Mouse (Mus musculus) neural tube, embryonic 13.5 days (tissue): ENCODE data around the gene Hivep2. TPM values are rescaled to one million over a fixed set of nuclear protein-coding genes. Genes with fewer than 3 reads are reported as not detected.

Experiments
- ATAC-seq: fragments of 200-750 bp; cut with Nextera tagmentation; 2 replicates; pipeline ENCODE4 v1.8.0; 2017; ENCODE audit warnings: low read depth, mild to moderate bottlenecking, moderate TSS enrichment, moderate library complexity
- H3K27ac ChIP-seq: fragments of 300-500 bp; sonication (generic); replicated peaks from 2 replicates; pipeline ENCODE4 v1.5.1; 2015; ENCODE audit warnings: moderate library complexity, mild to moderate bottlenecking, inconsistent platforms
- H3K27me3 ChIP-seq: fragments of 300-500 bp; sonication (generic); 2 replicates; pipeline ENCODE4 v1.6.1; 2015; ENCODE audit warnings: mild to moderate bottlenecking, inconsistent platforms
- H3K36me3 ChIP-seq: fragments of 300-500 bp; sonication (generic); 2 replicates; pipeline ENCODE4 v1.6.1; 2015; ENCODE audit warnings: mild to moderate bottlenecking, inconsistent platforms
- H3K4me1 ChIP-seq: fragments of 300-500 bp; sonication (generic); replicated peaks from 2 replicates; pipeline ENCODE4 v1.6.1; 2015; ENCODE audit warnings: inconsistent platforms
- H3K4me2 ChIP-seq: fragments of 300-500 bp; sonication (generic); 2 replicates; pipeline ENCODE4 v1.6.1; 2015; ENCODE audit warnings: inconsistent platforms, mild to moderate bottlenecking, moderate library complexity
- H3K4me3 ChIP-seq: fragments of 300-500 bp; sonication (generic); 2 replicates; pipeline ENCODE4 v1.5.1; 2015; ENCODE audit warnings: mild to moderate bottlenecking, inconsistent platforms
- H3K9ac ChIP-seq: fragments of 300-500 bp; sonication (generic); 2 replicates; pipeline ENCODE4 v1.6.1; 2015; ENCODE audit warnings: moderate library complexity, mild to moderate bottlenecking, inconsistent platforms
- H3K9me3 ChIP-seq: fragments of 300-500 bp; sonication (generic); 2 replicates; pipeline ENCODE4 v1.6.1; 2016; ENCODE audit warnings: inconsistent platforms
- WGBS: fragments of 180-500 bp; shearing (Covaris S2); methylation state at CpG from one replicate; pipeline ENCODE4 v1.1.7; 2015; 5-methylcytosine and 5-hydroxymethylcytosine counted together
- polyA plus RNA-seq: library from polyadenylated mRNA; unstranded; fragments of >200 nt; fragmentation: Nextera tagmentation; extraction: Ambion mirVana; gene quantifications from 2 replicates; pipeline ENCODE4 v1.2.1, GENCODE M21; 2015

The Hivep2 gene
- polyA plus RNA-seq: 8.6 and 9.5 TPM in 2 replicates

DNA sequence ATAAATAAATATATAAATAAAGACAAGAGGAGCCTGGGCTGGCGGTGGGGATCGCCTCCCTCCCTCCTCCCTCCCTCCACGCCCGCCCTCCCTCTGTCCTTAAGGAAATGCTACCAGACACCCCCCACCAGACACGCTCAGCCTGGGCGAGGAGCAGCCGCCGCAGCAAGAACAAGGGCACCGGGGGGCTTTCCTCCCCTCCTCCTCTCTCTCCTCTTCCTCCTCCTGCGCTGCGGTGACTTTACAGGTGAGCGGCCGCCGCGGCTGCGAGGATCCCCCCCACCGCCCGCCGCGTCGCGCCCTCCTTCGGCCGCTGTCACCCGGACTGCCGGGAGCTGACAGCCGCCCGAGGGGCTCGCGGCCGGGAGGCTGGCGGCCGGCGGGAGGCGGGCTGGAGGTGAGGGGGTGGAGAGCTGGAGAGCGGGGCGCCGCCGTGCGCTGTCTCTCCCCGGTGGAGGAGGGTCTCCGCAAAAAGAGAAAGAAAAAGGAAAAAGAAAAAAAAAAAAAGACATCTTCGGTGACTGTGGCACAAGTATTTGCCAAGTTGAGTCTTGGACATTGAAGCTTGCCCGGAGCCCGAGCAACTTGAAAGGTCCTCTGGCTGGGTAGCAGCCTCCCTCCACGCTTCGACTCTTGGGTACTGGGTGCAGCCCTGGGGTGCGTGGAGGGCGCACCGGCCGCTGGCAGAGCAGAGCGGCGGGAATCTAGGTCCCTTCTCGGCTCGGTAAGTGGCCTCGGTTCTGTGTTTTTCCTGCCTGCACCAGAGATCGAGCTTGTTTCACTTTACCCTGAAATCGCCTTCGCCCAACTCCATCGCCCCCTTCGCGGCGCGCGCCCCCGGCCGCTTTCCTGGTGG, at the start of gene Hivep2:
TSS of gene Hivep2 (plus strand) at position 102 of the 856 bp plus-strand sequence.
- Histone ChIP-seq H3K27me3 (no peaks in the 10 kb centered on the region; the same call in 1 of the 2 replicates), H3K4me2 (peak within 1 kb of the TSS; percentile 98), H3K9ac (peak within 1 kb of the TSS; percentile 94), H3K27ac (peak within 1 kb of the TSS; percentile 99), H3K4me1 (peaks cover 12% of the 10 kb centered on the region), H3K9me3 (no peaks in the 10 kb centered on the region), H3K36me3 (no peaks in the 10 kb centered on the region), H3K4me3 (peak within 1 kb of the TSS; percentile 84)
- under 1% methylated on average over 65 of the region's 67 CpGs for WGBS
- peak; percentile 47 for ATAC-seq

DNA sequence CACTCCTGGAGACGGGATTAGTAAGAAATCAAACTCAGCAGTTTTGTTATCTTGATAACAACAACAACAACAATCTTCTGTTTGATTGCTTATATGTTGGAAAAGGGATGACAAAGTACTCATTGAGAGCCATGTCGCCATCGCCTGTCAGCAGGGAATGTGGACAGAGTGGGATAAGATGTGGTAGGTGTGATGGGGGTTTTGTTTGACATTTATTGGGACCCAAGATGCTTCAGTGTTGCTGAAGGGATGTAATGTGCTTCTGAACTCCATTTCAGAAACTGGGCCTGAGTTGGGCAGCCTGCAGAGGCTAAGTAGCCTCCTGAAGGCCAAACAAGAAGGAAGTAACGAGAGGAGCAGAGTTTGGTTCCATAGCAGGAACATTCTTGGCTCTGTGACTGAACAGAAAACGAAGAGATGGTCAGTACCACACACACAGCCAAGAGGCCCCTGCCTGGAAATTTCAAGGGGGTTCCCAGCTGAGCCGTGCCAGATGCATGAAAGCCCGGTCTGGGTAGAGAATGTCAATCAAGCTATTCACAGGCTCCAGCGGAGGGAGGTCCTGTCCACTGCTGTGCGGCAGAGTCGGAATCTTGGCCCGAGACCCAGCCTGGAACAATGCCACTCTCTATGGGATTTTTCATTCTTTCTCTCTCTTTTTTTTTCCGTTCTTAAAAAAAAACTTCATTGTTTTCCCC, 49.1 kb upstream of the Hivep2 start:
- no peak overlapping the region for H3K9ac ChIP-seq
- peak overlapping the region; percentile 69 for H3K27ac ChIP-seq
- H3K4me2 ChIP-seq: no peak overlapping the region
- no peak overlapping the region for H3K4me3 ChIP-seq
- no peaks in the 10 kb centered on the region for H3K9me3 ChIP-seq
- WGBS: 27% methylated on average over 12 of the region's 12 CpGs
- ATAC-seq: peak; percentile 86
- peaks cover 10% of the 10 kb centered on the region for H3K4me1 ChIP-seq
- no peaks in the 10 kb centered on the region for H3K36me3 ChIP-seq
- H3K27me3 ChIP-seq: no peaks in the 10 kb centered on the region

DNA sequence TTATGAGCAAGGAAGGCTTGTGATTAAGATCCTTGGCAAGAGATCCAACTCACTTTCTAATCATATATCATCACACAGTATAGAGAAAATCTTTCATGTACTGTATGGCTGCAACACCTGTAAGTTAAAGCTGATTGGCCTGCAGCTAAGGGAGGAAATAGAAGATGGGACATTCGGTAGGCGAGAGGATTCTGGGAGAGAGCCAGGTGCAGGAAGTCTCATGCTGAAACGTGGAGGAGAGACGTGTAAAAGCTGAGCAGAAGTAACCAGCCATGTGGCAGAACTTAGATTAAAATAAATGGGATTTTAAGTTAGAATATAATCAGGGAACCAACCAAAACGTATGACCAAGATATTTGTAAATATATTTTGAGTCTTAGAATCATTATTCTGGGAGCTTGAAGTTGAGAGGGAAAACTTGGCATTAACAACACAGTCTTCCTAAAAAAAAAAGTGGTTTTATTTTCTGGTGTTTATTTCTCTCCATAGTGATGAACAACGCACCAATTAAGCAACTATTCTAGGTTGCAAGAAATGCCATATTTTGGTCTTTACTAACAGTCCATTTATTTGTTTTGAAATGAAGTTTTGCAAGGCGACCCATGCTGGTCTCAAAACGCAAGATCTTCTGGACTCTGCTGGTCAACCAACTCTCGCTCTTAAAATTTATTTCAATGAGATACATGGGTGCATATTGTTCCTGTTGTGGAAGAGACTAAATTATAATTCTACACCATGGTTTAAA, 44.1 kb upstream of the Hivep2 start:
- no peak for ATAC-seq
- peaks cover 3% of the 10 kb centered on the region for H3K4me1 ChIP-seq
- WGBS: 87% methylated on average over 9 of the region's 9 CpGs
- no peaks in the 10 kb centered on the region for H3K36me3 ChIP-seq
- no peak overlapping the region for H3K9ac ChIP-seq
- no peaks in the 10 kb centered on the region for H3K9me3 ChIP-seq
- no peaks in the 10 kb centered on the region for H3K27me3 ChIP-seq
- H3K4me2 ChIP-seq: no peak overlapping the region
- H3K27ac ChIP-seq: no peak overlapping the region
- H3K4me3 ChIP-seq: no peak overlapping the region

DNA sequence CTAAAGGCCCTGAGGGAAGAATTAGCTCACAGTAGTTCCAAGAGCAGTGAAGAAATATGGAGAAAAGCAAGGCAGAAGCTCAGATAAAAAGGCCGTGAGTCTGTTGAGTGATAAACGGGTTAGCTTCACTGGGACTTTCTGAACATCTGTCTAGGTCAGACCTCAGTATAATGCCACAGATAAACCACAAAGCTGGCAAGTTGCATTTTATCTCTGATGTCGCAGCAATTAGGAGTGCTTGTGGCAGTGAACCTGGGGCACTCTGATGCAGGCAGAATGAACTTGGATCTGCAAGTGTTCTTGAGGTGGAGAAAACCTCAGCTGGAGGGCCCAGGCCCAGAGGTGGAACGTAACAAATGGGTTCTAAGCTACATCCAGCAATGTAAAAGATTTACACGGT, 36.6 kb upstream of the Hivep2 start:
- Histone ChIP-seq H3K36me3 (no peaks in the 10 kb centered on the region), H3K4me3 (no peak overlapping the region), H3K27ac (no peak overlapping the region), H3K4me2 (no peak overlapping the region), H3K9me3 (no peaks in the 10 kb centered on the region), H3K9ac (no peak overlapping the region), H3K27me3 (no peaks in the 10 kb centered on the region), H3K4me1 (no peaks in the 10 kb centered on the region)
- WGBS: 79% methylated on average over 5 of the region's 5 CpGs
- ATAC-seq: no peak

DNA sequence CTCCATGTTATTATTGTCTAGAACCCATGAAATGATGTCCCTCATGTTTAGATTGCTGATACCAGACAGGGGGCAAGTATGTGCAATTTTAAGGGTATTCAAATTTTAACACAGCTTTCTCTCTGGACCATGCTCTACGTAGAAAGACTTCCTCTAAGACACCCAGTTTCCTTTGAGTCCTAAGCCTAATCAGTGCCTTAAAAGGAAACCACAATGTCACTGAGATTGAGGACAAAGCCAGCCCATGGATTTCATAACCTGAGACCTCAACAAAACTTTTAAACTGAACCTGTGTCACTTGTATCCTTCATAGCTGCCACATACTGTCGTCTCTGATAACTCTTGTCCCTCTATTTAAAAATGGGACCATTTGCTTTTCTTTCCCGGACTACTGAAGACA, 33.7 kb upstream of the Hivep2 start:
- Histone ChIP-seq H3K27me3 (no peaks in the 10 kb centered on the region), H3K9me3 (no peaks in the 10 kb centered on the region), H3K4me1 (no peaks in the 10 kb centered on the region), H3K4me3 (no peak overlapping the region), H3K9ac (no peak overlapping the region), H3K4me2 (no peak overlapping the region), H3K36me3 (no peaks in the 10 kb centered on the region), H3K27ac (no peak overlapping the region)
- ATAC-seq: no peak
- 84% methylated on average over 3 of the region's 3 CpGs for WGBS

DNA sequence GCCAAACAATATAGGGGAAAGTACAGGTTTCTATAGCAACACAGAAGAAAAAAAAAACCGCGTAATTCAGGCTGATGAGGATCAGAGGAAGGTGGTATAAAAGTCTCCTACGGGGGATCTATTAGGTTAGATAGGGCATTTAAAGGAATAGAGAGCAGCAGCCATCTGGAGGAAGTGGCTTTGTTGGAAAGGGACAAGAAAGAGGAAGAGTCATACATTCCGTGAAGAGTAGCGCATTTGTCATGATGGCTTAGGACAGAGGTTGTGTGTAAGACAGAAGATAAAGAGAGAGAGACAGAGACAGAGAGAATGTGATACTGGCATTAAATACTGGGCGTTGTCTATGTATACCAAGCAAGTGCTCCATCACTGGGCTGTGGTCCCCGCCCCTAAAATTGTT, 32.6 kb upstream of the Hivep2 start:
- H3K27ac ChIP-seq: no peak overlapping the region
- WGBS: 80% methylated on average over 7 of the region's 7 CpGs
- no peak overlapping the region for H3K4me3 ChIP-seq
- H3K4me2 ChIP-seq: no peak overlapping the region
- H3K9me3 ChIP-seq: no peaks in the 10 kb centered on the region
- H3K36me3 ChIP-seq: no peaks in the 10 kb centered on the region
- no peaks in the 10 kb centered on the region for H3K27me3 ChIP-seq
- no peak for ATAC-seq
- H3K4me1 ChIP-seq: no peaks in the 10 kb centered on the region
- H3K9ac ChIP-seq: no peak overlapping the region

DNA sequence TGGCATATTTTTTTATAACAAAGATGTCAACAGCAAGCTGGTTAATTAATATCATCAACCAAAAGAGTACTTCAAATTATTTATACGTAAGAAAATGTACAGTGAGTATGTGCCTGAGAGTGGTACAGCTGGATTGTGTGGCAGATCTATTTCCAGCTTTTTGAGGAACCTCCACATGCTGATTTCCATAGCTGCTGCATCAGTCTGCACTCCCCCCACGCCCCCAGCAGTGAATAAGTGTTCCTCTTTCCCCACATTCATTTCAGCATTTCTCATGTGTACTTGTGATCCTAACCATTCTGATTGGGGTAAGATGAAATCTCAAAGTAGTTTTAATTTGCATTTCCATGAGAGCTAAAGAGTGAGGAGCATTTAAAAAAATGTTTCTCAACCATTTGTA, 30.2 kb upstream of the Hivep2 start:
- H3K4me3 ChIP-seq: no peak overlapping the region
- H3K9ac ChIP-seq: no peak overlapping the region
- no peak overlapping the region for H3K27ac ChIP-seq
- no peak overlapping the region for H3K4me2 ChIP-seq
- H3K9me3 ChIP-seq: no peaks in the 10 kb centered on the region
- no peaks in the 10 kb centered on the region for H3K27me3 ChIP-seq
- WGBS: 73% methylated on average over 2 of the region's 2 CpGs
- H3K36me3 ChIP-seq: no peaks in the 10 kb centered on the region
- H3K4me1 ChIP-seq: no peaks in the 10 kb centered on the region
- ATAC-seq: no peak

DNA sequence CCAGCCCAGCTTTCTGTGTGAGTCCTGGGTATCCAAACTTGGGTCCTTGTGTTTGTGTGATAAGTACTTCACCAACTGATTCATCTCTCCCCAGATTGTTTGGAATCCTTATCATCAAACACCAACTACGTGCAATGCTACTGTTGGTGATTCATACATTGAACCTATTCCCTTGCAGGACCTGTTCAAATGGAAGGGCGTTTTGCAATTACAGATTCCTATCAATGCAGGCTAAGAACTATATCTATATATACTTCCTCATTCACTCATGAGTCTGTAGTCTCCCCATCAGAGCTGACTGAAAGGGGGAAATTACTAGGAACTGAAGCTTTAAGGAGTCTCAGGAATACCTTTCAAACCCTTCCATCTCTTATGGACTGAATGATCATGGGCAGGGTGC, 24.5 kb upstream of the Hivep2 start:
- H3K4me2 ChIP-seq: no peak overlapping the region

DNA sequence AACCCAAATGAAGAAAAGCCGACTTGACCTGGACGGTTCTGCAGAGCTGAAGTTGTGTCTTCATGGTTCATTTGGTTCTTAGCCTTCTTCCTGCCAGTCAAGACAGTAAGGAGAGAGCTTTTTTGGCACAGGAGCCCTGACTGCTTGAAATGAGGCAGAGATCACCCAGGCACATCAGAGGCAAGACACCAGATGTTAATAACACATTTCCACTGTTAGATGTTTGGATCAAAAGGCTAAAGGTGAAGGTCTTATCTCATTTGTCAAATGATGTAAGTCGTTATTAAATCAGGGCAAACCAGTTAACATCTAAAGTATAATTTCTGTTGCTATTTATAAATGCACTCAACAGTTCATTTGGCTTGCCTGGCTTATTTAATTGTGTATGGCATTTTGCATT, 22.2 kb upstream of the Hivep2 start:
- ATAC-seq: no peak
- Histone ChIP-seq H3K27me3 (no peaks in the 10 kb centered on the region), H3K9ac (no peak overlapping the region), H3K27ac (no peak overlapping the region), H3K4me1 (no peaks in the 10 kb centered on the region), H3K9me3 (no peaks in the 10 kb centered on the region), H3K36me3 (no peaks in the 10 kb centered on the region), H3K4me2 (no peak overlapping the region), H3K4me3 (no peak overlapping the region)
- 71% methylated on average over 3 of the region's 3 CpGs for WGBS

More for the DNA sequence above, 24.5 kb upstream of the Hivep2 start:
- 88% methylated on average over 2 of the region's 2 CpGs for WGBS
- H3K27me3 ChIP-seq: no peaks in the 10 kb centered on the region
- no peaks in the 10 kb centered on the region for H3K4me1 ChIP-seq
- H3K27ac ChIP-seq: no peak overlapping the region
- H3K9ac ChIP-seq: no peak overlapping the region
- no peak overlapping the region for H3K4me3 ChIP-seq
- no peaks in the 10 kb centered on the region for H3K36me3 ChIP-seq
- ATAC-seq: no peak
- no peaks in the 10 kb centered on the region for H3K9me3 ChIP-seq

DNA sequence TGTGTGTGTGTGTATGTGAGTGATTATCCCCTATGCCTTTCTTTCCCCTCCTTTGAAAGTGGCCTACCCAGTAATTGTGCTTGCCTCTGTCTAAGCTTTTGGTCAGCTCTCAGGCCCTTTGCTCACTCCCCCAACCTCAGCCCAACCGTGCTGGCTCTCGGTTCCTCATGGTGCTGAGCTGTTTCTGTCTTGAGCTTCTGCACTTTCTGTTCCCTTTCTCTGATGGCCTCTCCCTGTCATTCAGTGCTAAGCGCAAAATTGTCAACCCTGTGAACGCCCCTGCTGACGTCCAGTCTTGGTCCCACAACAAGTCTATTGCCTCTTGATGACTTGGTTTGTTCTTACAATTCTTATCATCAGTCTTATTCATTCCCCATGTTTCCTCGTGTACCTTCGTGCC, 19.4 kb upstream of the Hivep2 start:
- Histone ChIP-seq H3K4me1 (no peaks in the 10 kb centered on the region), H3K36me3 (no peaks in the 10 kb centered on the region), H3K27me3 (no peaks in the 10 kb centered on the region), H3K4me2 (no peak overlapping the region), H3K9ac (no peak overlapping the region), H3K27ac (no peak overlapping the region), H3K4me3 (no peak overlapping the region), H3K9me3 (no peaks in the 10 kb centered on the region)
- WGBS: 77% methylated on average over 7 of the region's 7 CpGs
- no peak for ATAC-seq

DNA sequence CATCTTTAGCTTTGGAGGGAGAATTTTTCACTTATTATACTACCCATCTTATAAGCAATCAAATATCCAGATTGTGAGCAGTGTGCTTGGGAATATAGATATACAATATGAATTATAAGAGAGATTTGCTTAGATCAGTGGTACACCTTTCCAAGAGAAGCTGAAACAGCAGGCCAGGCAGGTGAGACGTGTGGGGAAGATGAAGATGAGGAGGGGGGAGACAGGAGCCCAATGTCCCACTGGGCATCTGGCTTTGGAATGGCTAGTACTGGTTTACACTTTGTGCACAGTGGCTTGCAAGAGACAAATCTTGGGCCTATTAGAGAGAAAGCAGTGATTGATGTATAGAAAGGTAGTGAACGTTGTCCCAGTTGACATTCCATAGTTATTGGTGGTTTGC, 2.9 kb upstream of the Hivep2 start:
- 67% methylated on average over 2 of the region's 2 CpGs for WGBS
- peaks cover under 1% of the 10 kb centered on the region for H3K4me1 ChIP-seq
- ATAC-seq: no peak
- H3K27me3 ChIP-seq: no peaks in the 10 kb centered on the region; the same call in 1 of the 2 replicates
- H3K4me3 ChIP-seq: no peak overlapping the region
- no peak overlapping the region for H3K9ac ChIP-seq
- no peaks in the 10 kb centered on the region for H3K9me3 ChIP-seq
- H3K4me2 ChIP-seq: no peak overlapping the region
- no peak overlapping the region for H3K27ac ChIP-seq
- H3K36me3 ChIP-seq: no peaks in the 10 kb centered on the region
